Mouse (Mus musculus) small intestine, adult 2 months (tissue): ENCODE results near the gene Pfn4.

Experiments
- CTCF ChIP-seq: fragments of 200-500 bp; IDR thresholded peaks from 2 replicates; pipeline ENCODE4 v1.5.1; 2012; ENCODE audit warnings: low read depth, mild to moderate bottlenecking, control low read depth, inconsistent platforms, low read length, moderate library complexity, mixed read lengths; ENCODE audit not compliant: insufficient replicate concordance, insufficient read length; ENCODE audit errors: extremely low read depth
- POLR2A ChIP-seq: fragments of 200-500 bp; IDR thresholded peaks from 2 replicates; pipeline ENCODE4 v1.6.1; 2012; ENCODE audit warnings: low read depth, mild to moderate bottlenecking, control low read depth, inconsistent platforms, low read length, moderate library complexity

- no peak for TF ChIP-seq CTCF
- TF ChIP-seq POLR2A: no peak
Measured at GRCm38 (mm10) chr12:4738031-4738576, 30.7 kb upstream of the Pfn4 start, which contains the start of gene Fam228a.
